Mouse (Mus musculus): ENCODE measurements around the gene Gm128.

DNA sequence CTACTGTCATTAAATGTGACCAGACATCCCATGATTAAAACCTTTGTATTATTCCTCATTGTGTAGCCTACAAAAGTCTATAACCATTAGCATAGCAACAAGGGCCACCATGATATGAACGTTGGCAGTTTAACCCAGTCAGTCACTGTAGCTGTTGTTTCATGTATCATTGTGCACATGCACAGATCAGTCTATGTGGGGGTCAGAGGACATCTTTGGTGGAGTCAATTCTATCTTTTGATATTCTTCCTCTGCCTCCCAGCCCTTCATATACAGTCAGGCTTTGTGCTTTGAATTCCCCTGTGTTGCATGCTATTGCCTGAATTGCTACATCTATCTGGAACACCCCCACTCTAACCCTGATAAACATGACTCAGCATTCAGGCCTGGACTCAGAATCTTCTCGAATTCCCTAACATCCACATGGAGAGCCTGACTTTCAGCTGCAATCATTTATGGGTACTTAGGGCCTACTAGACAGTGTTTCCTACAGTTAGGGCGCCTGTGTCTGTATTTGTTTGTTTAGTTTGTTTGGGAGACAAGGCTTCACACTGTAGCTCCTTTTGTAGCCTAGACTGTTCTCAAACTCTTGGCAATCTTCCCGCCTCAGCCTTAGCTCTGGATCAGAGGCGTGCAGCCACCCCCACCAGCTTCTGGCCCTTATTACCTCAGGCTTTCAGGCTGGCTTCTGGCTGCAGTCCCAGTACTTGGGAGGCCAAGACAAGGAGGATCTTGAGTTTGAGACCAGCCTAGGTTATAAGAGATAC lies 5.2 kb upstream of the Gm128 start:
- TF ChIP-seq CTCF (IDR thresholded peaks at IDR 0.05) (no peak), POLR2A (IDR thresholded peaks at IDR 0.05; ENCODE audit: insufficient read depth, low read depth, low read length) (no peak)

Data from heart, adult 2 months (tissue).